Mouse (Mus musculus): Measurements from ENCODE around the gene Dapk1. TPM values are rescaled to one million over a fixed set of nuclear protein-coding genes. Genes with fewer than 3 reads are reported as not detected.

Dapk1 gene
- polyA plus RNA-seq, 1 experiment: 13.2 TPM

DNA sequence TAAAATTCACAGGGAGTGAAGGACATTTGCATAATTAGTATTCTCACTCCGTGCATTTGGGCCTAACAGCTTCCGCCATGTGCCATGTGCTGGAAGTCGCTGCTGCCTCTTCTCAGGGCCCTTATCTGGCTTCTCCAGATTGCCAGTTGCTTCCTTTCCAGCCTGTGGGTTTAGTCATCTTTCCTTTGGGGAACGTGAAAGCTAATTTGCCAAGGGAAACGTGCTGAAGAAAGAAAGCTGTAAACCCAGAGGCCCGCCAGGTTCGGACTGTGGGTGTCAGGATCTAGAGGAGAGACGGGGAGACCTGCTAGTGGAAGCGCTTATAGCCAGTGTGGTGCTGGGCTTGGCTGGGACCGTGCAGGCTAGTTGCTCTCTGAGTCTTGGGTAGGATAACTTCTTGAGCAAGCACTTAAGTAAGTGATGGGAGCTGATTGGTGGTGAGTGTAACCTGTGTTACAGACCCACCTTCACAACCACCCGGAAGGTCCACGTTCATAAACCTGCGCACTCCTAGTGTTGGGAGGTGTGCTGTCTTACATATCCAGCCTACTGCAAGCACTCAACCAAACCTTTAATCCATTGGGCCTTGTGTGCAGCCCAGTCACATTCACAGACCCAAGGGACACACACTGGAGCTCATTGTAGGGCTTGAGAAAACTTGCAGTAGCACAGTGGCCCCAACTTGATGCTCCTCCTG is 141.8 kb downstream of the Dapk1 start:
- H3K4me1 ChIP-seq (ENCODE audit: control insufficient read depth, insufficient read depth, insufficient read length, low read length): no peaks in the 10 kb centered on the region
- H3K4me3 ChIP-seq (ENCODE audit: insufficient read depth, low read depth, low read length): no peak overlapping the region
- no peak overlapping the region for H3K27ac ChIP-seq (replicated peaks; ENCODE audit: low read depth, low read length)

DNA sequence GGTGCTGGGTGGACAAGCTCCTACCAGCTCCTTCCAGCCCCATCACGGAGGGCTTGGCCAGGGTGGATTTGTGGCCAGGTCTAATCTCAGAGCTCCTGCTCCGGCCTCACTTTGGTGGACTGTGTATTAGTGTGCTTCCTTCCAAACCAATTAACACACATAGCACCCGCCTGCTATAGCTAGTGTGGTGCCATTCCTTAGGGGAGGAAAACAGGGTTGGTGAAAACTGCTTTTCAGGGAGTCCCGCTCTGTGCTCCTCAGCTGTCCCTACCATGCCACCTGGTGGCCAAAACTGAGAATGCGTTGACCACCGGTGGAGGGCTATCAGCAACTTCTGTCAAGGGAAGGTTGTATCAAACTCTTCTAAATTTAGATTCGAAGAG is 142.3 kb downstream of the Dapk1 start:
- H3K4me3 ChIP-seq (ENCODE audit: insufficient read depth, low read depth, low read length): no peak overlapping the region
- no peak overlapping the region for H3K27ac ChIP-seq (replicated peaks; ENCODE audit: low read depth, low read length)
- H3K4me1 ChIP-seq (ENCODE audit: control insufficient read depth, insufficient read depth, insufficient read length, low read length): no peaks in the 10 kb centered on the region

- Histone ChIP-seq H3K4me3 (ENCODE audit: insufficient read depth, low read depth, low read length) (no peak overlapping the region), H3K4me1 (ENCODE audit: control insufficient read depth, insufficient read depth, insufficient read length, low read length) (no peaks in the 10 kb centered on the region), H3K27ac (replicated peaks; ENCODE audit: low read depth, low read length) (no peak overlapping the region)
Measured at GRCm38 (mm10) chr13:60744736-60745135, 143.0 kb downstream of the Dapk1 start.

- Histone ChIP-seq H3K4me3 (ENCODE audit: insufficient read depth, low read depth, low read length) (no peak overlapping the region), H3K4me1 (ENCODE audit: control insufficient read depth, insufficient read depth, insufficient read length, low read length) (no peaks in the 10 kb centered on the region), H3K27ac (replicated peaks; ENCODE audit: low read depth, low read length) (no peak overlapping the region)
Measured at GRCm38 (mm10) chr13:60745358-60745757, 143.6 kb downstream of the Dapk1 start.

DNA sequence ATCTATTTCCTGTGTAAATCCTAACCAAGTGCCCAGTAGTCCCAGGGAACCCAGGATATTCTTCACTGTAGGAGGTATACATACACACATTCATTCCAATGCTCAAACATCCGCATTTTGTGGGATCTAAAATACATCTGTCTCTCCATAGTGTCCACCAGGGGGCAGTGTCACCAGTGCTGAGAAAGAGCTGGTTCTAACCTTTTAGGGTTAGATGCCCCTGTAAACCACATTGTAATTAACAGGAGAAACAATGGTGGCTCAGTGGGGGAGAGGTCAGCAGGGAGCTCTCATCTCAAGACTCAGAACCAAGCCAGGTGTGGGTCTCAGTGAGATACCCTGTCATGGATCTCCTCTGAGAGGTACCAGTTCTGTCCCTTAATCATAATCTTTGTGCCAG is 144.5 kb downstream of the Dapk1 start:
- H3K4me3 ChIP-seq (ENCODE audit: insufficient read depth, low read depth, low read length): no peak overlapping the region
- no peak overlapping the region for H3K27ac ChIP-seq (replicated peaks; ENCODE audit: low read depth, low read length)
- H3K4me1 ChIP-seq (ENCODE audit: control insufficient read depth, insufficient read depth, insufficient read length, low read length): no peaks in the 10 kb centered on the region

- Histone ChIP-seq H3K4me3 (ENCODE audit: insufficient read depth, low read depth, low read length) (no peak overlapping the region), H3K4me1 (ENCODE audit: control insufficient read depth, insufficient read depth, insufficient read length, low read length) (no peaks in the 10 kb centered on the region), H3K27ac (replicated peaks; ENCODE audit: low read depth, low read length) (no peak overlapping the region)
Measured at GRCm38 (mm10) chr13:60747201-60747600, 145.5 kb downstream of the Dapk1 start.

GRCm38 (mm10) chr13:60748556-60748955 is 146.8 kb downstream of the Dapk1 start:
- Histone ChIP-seq H3K4me3 (ENCODE audit: insufficient read depth, low read depth, low read length) (no peak overlapping the region), H3K4me1 (ENCODE audit: control insufficient read depth, insufficient read depth, insufficient read length, low read length) (no peaks in the 10 kb centered on the region), H3K27ac (replicated peaks; ENCODE audit: low read depth, low read length) (no peak overlapping the region)

DNA sequence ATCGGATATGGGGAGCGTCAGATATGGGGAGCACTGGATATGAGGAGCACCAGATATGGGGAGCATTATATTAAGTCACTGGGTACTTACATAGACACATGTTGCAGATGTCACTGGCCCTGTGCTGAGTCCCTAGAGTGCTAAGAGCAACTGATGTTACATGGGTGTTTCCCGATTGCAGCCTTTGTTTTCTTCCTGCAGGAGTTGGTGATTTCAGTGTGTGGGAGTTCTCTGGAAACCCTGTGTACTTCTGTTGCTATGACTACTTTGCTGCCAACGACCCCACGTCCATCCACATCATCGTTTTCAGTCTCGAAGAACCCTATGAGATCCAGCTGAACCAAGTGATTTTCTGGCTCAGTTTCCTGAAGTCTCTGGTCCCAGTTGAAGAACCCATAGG is 149.2 kb downstream of the Dapk1 start:
- no peaks in the 10 kb centered on the region for H3K4me1 ChIP-seq (ENCODE audit: control insufficient read depth, insufficient read depth, insufficient read length, low read length)

DNA sequence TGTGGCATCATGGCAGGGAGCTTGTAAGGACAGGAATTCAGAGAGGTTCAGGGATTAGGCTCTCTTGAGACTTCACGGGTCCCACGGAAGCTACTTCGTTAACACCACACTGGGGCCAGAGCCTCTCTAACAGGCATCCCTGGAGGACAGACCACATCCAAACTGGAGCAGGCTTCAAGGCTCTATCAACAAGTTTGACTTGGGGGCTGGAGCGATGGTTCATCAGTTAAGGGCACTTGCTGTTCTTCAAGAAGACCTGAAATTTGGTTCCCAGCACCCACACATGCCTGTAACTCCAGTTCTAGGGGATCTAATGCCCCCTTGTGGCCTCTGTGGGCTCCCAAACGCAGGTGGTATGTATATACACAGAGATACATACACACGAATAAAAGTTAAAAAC is 151.5 kb downstream of the Dapk1 start:
- Histone ChIP-seq H3K4me1 (ENCODE audit: control insufficient read depth, insufficient read depth, insufficient read length, low read length) (no peaks in the 10 kb centered on the region), H3K4me3 (ENCODE audit: insufficient read depth, low read depth, low read length) (no peak overlapping the region), H3K27ac (replicated peaks; ENCODE audit: low read depth, low read length) (no peak overlapping the region)

More for the DNA sequence above, 149.2 kb downstream of the Dapk1 start:
- Histone ChIP-seq H3K4me3 (ENCODE audit: insufficient read depth, low read depth, low read length) (no peak overlapping the region), H3K27ac (replicated peaks; ENCODE audit: low read depth, low read length) (no peak overlapping the region)

DNA sequence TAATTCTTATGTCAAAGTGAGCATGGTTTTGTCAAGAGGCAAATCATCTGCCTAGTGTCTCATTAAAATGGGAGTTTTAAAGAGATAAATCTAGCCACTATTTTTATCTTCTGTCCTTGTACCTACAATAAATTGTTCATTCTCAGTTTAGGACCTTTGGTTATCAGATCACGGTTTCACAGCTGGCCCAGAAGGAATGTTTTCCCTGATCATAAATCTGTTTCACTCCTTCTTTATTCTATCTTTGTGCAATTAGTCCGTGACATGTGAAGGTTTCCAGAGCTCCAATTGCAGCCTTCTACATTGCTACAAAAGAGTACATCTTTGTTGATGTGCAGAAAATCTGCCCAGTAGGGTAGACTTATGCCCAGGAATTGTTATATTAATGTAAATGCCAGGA is 153.5 kb downstream of the Dapk1 start:
- Histone ChIP-seq H3K4me1 (ENCODE audit: control insufficient read depth, insufficient read depth, insufficient read length, low read length) (no peaks in the 10 kb centered on the region), H3K4me3 (ENCODE audit: insufficient read depth, low read depth, low read length) (no peak overlapping the region), H3K27ac (replicated peaks; ENCODE audit: low read depth, low read length) (no peak overlapping the region)

DNA sequence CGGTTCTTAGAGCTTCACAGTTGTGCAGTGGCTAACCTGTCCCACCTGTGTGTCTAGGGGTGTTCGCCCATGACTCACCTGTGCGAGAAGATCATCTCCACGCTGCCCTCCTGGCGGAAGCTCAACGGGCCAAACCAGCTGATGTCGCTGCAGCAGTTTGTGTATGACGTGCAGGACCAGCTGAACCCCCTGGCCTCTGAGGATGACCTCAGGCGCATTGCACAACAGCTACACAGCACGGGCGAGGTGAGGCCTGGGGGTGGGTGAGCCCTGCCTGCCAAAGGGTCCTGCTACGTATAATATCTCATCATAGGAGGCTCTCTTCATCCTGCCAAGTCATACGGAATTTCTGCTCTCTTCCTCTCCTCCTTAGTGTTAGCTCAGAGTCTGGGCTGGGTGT is 155.5 kb downstream of the Dapk1 start:
- Histone ChIP-seq H3K27ac (replicated peaks; ENCODE audit: low read depth, low read length) (no peak overlapping the region), H3K4me1 (ENCODE audit: control insufficient read depth, insufficient read depth, insufficient read length, low read length) (no peaks in the 10 kb centered on the region), H3K4me3 (ENCODE audit: insufficient read depth, low read depth, low read length) (no peak overlapping the region)

DNA sequence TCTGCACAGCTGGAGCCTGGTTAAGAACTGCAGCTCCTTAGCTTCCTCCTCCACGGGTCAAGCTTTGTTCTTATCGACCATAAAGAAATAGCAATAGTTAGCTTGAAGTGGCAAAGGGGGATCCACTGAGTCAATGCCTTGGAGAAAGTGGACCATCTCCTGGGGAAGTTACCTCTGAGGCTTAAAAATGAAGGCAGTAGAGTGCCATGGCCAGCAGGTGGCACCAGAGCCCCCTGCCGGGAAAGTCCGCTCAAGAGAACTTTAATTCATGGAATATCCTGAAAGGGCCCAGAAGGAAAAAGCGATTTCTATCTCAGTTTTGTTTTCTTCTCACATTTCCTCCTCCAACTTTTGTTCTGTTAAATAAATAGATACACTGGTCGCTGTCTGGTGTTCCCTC is 157.4 kb downstream of the Dapk1 start:
- H3K4me3 ChIP-seq (ENCODE audit: insufficient read depth, low read depth, low read length): no peak overlapping the region
- H3K4me1 ChIP-seq (ENCODE audit: control insufficient read depth, insufficient read depth, insufficient read length, low read length): no peaks in the 10 kb centered on the region
- no peak overlapping the region for H3K27ac ChIP-seq (replicated peaks; ENCODE audit: low read depth, low read length)

DNA sequence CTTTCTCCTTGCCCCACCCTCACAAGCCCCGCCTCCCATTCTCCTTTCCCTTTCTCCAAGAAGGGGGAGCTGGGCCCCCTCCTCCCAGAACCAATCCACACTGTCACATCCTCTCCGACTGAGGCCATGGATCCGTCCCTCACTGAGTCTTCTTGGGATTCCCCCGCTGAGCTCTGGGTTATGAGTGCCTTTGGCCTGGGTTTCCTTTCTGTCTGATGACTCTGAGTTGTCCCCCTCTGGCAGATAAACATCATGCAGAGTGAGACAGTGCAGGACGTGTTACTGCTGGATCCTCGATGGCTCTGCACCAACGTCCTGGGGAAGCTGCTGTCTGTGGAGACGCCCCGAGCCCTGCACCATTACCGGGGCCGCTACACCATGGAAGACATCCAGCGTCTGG is 158.6 kb downstream of the Dapk1 start:
- Histone ChIP-seq H3K4me1 (ENCODE audit: control insufficient read depth, insufficient read depth, insufficient read length, low read length) (no peaks in the 10 kb centered on the region), H3K4me3 (ENCODE audit: insufficient read depth, low read depth, low read length) (no peak overlapping the region), H3K27ac (replicated peaks; ENCODE audit: low read depth, low read length) (no peak overlapping the region)

GRCm38 (mm10) chr13:60761161-60761560 is 159.4 kb downstream of the Dapk1 start:
- Histone ChIP-seq H3K4me1 (ENCODE audit: control insufficient read depth, insufficient read depth, insufficient read length, low read length) (no peaks in the 10 kb centered on the region), H3K27ac (replicated peaks; ENCODE audit: low read depth, low read length) (no peak overlapping the region), H3K4me3 (ENCODE audit: insufficient read depth, low read depth, low read length) (no peak overlapping the region)

- H3K4me1 ChIP-seq (ENCODE audit: control insufficient read depth, insufficient read depth, insufficient read length, low read length): no peaks in the 10 kb centered on the region
- no peak overlapping the region for H3K27ac ChIP-seq (replicated peaks; ENCODE audit: low read depth, low read length)
- H3K4me3 ChIP-seq (ENCODE audit: insufficient read depth, low read depth, low read length): no peak overlapping the region
Measured at GRCm38 (mm10) chr13:60780534-60780933, 178.8 kb downstream of the Dapk1 start.

DNA sequence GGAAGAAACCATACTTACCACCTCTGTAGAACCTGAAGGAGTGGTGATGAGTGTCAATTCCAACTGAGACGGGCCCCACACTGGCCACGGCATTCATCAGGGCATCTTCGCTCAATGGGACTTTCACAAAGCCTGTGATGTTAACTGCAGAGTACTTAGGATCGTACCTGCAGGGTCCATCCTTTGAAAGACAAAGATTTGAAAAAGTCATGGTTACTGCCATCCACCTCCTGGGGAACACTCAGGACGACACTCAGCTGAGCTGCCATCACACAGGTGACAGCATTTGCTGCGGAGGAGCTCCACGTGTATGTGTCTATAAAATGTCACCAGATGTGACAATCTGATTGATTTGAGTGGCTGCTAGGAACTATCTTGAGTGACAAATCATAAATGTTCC is 181.6 kb downstream of the Dapk1 start:
- no peak overlapping the region for H3K27ac ChIP-seq (replicated peaks; ENCODE audit: low read depth, low read length)
- no peak overlapping the region for H3K4me3 ChIP-seq (ENCODE audit: insufficient read depth, low read depth, low read length)
- H3K4me1 ChIP-seq (ENCODE audit: control insufficient read depth, insufficient read depth, insufficient read length, low read length): no peaks in the 10 kb centered on the region

All from brown adipose tissue, adult 24 weeks (tissue).